Mouse (Mus musculus): ENCODE measurements around the gene BC117090.
"Not testable (repeated sequence)": the region's sequence is repeated elsewhere in the genome, so short reads cannot be mapped to it uniquely, and the experiment has no call there.

BC117090 gene

GRCm38 (mm10) chr16:36334232-36334631, at the start of gene BC117090:
TSS of gene BC117090 (minus strand) at chr16:36334332.
- DNase-seq (ENCODE audit: inconsistent ontology term) = no peak

- DNase-seq (ENCODE audit: inconsistent ontology term) = not testable (repeated sequence)
Observed at GRCm38 (mm10) chr16:36367648-36368047, 33.5 kb upstream of the BC117090 start, which contains the start of gene BC100530. TSS of gene BC100530 (minus strand) at chr16:36367748.

GRCm38 (mm10) chr16:36337171-36337570, 3.0 kb upstream of the BC117090 start:
- DNase-seq (ENCODE audit: inconsistent ontology term) = no peak

- no peak for DNase-seq (ENCODE audit: inconsistent ontology term)
Observed at GRCm38 (mm10) chr16:36319286-36319685, 14.8 kb downstream of the BC117090 start.

GRCm38 (mm10) chr16:36316111-36316510, 18.0 kb downstream of the BC117090 start:
- DNase-seq (ENCODE audit: inconsistent ontology term) = not testable (repeated sequence)

GRCm38 (mm10) chr16:36307631-36308030, 26.5 kb downstream of the BC117090 start:
- DNase-seq (ENCODE audit: inconsistent ontology term) = no peak

GRCm38 (mm10) chr16:36289140-36289539, 45.0 kb downstream of the BC117090 start:
- DNase-seq (ENCODE audit: inconsistent ontology term) = no peak

- not testable (repeated sequence) for DNase-seq (ENCODE audit: inconsistent ontology term)
Observed at GRCm38 (mm10) chr16:36276796-36277195, 57.3 kb downstream of the BC117090 start, which contains the start of gene Stfa1. TSS of gene Stfa1 (plus strand) at chr16:36276951.
